Comparison of ENCODE assay signal across 10 mouse cellular contexts in the genomic region with DNA sequence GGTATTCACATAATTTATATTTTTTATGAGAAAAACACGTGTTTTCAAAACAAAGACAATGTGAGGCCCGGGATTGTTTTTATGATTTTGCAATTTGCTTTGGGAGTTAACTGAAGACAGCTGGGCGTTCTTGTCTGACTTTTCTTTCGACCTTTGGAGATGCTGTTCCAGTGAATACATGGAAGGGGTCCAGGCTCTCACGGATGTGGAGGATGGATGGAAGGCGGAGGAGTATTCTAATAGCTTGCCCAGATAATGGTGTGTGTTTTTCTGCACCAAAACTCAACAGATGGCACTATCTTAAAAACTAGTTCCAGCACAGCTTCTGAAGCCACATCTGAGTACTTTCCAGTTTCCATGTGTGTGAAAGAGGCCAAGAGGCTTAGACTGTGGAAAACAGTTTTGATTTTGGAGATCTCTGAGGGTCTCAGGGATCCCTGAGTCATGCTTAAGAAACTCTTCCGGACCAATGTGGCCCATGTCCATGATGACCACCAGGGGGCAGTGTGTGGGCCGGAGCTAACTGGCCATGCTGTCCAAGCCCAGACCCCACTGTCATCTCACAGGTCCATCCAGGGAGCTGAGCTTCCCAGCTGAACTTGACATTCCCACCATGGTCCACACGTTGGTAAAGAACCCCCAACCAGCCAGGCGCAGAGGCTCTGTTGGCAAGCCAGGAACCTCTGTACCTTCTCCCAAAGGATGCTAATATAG. TPM values are rescaled to one million over a fixed set of nuclear protein-coding genes. Genes with fewer than 3 reads are reported as not detected.
A peak's percentile ranks its signal among the peaks of the same experiment; 100 is the strongest.
DNase-seq lines count a peak whose midpoint lies in the region; ATAC-seq and TF ChIP-seq lines count a peak whose summit lies in the region.
"Had no signal": no experiment of that assay in that cellular context is flagged by ENCODE, and none has a peak within 500 bp of the region (broad histone marks: within the 10 kb centered on the region; RNA-seq: fewer than 3 reads in every experiment).

No protein-coding gene starts in this region.

- no peak for TF ChIP-seq EP300 in heart, postnatal 0 days (IDR thresholded peaks at IDR 0.05; ENCODE audit: low read depth)

- in situ Hi-C loops in Patski (cut with MboI; ENCODE audit: low pct_unique_long_range_greater_than_20kb), result loop anchor here (5.0 to 25.0 kb wide), 2 partner anchors 54 to 499 kb away; partner anchors contain the start of gene Timm22

- CTCF ChIA-PET in Patski (lab: Charles Lee), result interaction anchor here (0.6 to 3.0 kb wide), 14 partner anchors 9 to 494 kb away, joined by 3 to 15 read pairs (median 4); partner anchors contain the start of genes Rph3al and Timm22

- no peak overlapping the region for H3K4me2 ChIP-seq in intestine, embryonic 14.5 days (ENCODE audit: low read length)
- H3K4me2 ChIP-seq in intestine, embryonic 15.5 days (replicated peaks), result no peak overlapping the region
- no peak overlapping the region for H3K4me2 ChIP-seq in heart, postnatal 0 days (ENCODE audit: low read depth, low read length)
- H3K4me2 ChIP-seq: embryonic facial prominence, embryonic 12.5 days had no signal

- POLR2A ChIA-PET in Patski (lab: Charles Lee), result interaction anchor here (0.6 kb wide), 2 partner anchors 43 to 50 kb away, joined by 3 to 6 read pairs; no protein-coding TSS in a partner anchor

- DNase-seq in intestine, embryonic 14.5 days (ENCODE audit: low spot score), result peak; percentile 79
- DNase-seq in Patski (ENCODE audit: low read depth, low spot score), result no peak
- DNase-seq in heart, postnatal 0 days (ENCODE audit: low spot score), result peak; percentile 65
- DNase-seq in layer of hippocampus, postnatal 25 days (ENCODE audit: extremely low spot score in 1 of 2, low spot score in 1 of 2), result peak; percentile 42 to 46
- DNase-seq in ovary, postnatal 10 days (ENCODE audit: low spot score), result peak; percentile 36
- DNase-seq in urinary bladder, adult 2 months (ENCODE audit: low spot score), result peak; percentile 42

- H3K9me3 ChIP-seq in intestine, embryonic 14.5 days (ENCODE audit: control insufficient read depth, low read length), result 0 out of 2 replicates have a peak, but pooled peaks cover 6% of the 10 kb centered on the region
- H3K9me3 ChIP-seq in intestine, embryonic 15.5 days, result no peaks in the 10 kb centered on the region
- H3K9me3 ChIP-seq in heart, postnatal 0 days (replicated peaks; ENCODE audit: control insufficient read depth, low read length), result no peaks in the 10 kb centered on the region

- WGBS in intestine, embryonic 14.5 days, result 50% methylated on average over 10 of the region's 10 CpGs
- 49% methylated on average over 10 of the region's 10 CpGs for WGBS in intestine, embryonic 15.5 days
- WGBS in heart, postnatal 0 days, result 43% methylated on average over 10 of the region's 10 CpGs

- H3K4me1 ChIP-seq in intestine, embryonic 14.5 days (replicated peaks; ENCODE audit: control insufficient read depth, insufficient read depth, low read length), result peaks cover 5% of the 10 kb centered on the region; the same call in 1 of the 2 replicates
- peaks cover 8% of the 10 kb centered on the region for H3K4me1 ChIP-seq in intestine, embryonic 15.5 days (replicated peaks)
- H3K4me1 ChIP-seq in cortical plate, adult 2 months (ENCODE audit: control insufficient read depth, insufficient read depth, low read length), result no peaks in the 10 kb centered on the region
- peaks cover 16% of the 10 kb centered on the region for H3K4me1 ChIP-seq in heart, postnatal 0 days (ENCODE audit: control insufficient read depth, insufficient read depth)
- H3K4me1 ChIP-seq: embryonic facial prominence, embryonic 12.5 days had no signal

- no peaks in the 10 kb centered on the region for H3K36me3 ChIP-seq in intestine, embryonic 14.5 days (ENCODE audit: control insufficient read depth, insufficient read depth, low read length)
- no peaks in the 10 kb centered on the region for H3K36me3 ChIP-seq in intestine, embryonic 15.5 days
- no peaks in the 10 kb centered on the region for H3K36me3 ChIP-seq in heart, postnatal 0 days (replicated peaks; ENCODE audit: control insufficient read depth, insufficient read depth, low read length)
- H3K36me3 ChIP-seq: embryonic facial prominence, embryonic 12.5 days had no signal

- no peak overlapping the region for H3K4me3 ChIP-seq in intestine, embryonic 14.5 days (ENCODE audit: low read depth, low read length)
- H3K4me3 ChIP-seq in intestine, embryonic 15.5 days (replicated peaks), result no peak overlapping the region
- no peak overlapping the region for H3K4me3 ChIP-seq in cortical plate, adult 2 months (ENCODE audit: insufficient read depth, low read length)
- H3K4me3 ChIP-seq in heart, postnatal 0 days (ENCODE audit: low read depth, low read length), result no peak overlapping the region
- H3K4me3 ChIP-seq: embryonic facial prominence, embryonic 12.5 days had no signal

- H3K27ac ChIP-seq in intestine, embryonic 14.5 days (ENCODE audit: low read depth), result no peak overlapping the region
- H3K27ac ChIP-seq in intestine, embryonic 15.5 days, result no peak overlapping the region
- no peak overlapping the region for H3K27ac ChIP-seq in cortical plate, adult 2 months (ENCODE audit: insufficient read depth, low read length)
- H3K27ac ChIP-seq in heart, postnatal 0 days (ENCODE audit: low read depth), result no peak overlapping the region
- H3K27ac ChIP-seq: embryonic facial prominence, embryonic 12.5 days; macrophage had no signal

- no peaks in the 10 kb centered on the region for H3K27me3 ChIP-seq in intestine, embryonic 14.5 days (replicated peaks; ENCODE audit: control insufficient read depth, insufficient read depth, low read length)
- H3K27me3 ChIP-seq in intestine, embryonic 15.5 days (replicated peaks), result no peaks in the 10 kb centered on the region
- no peaks in the 10 kb centered on the region for H3K27me3 ChIP-seq in Patski
- no peaks in the 10 kb centered on the region for H3K27me3 ChIP-seq in heart, postnatal 0 days (ENCODE audit: control insufficient read depth, insufficient read depth, low read length)
- H3K27me3 ChIP-seq: embryonic facial prominence, embryonic 12.5 days had no signal

- TF ChIP-seq CTCF in Patski (IDR thresholded peaks at IDR 0.05), result peak; percentile 83
- TF ChIP-seq CTCF in cortical plate, adult 2 months (IDR thresholded peaks at IDR 0.05; ENCODE audit: extremely low read depth, insufficient read depth, low read length), result peak; percentile 60
- TF ChIP-seq CTCF in heart, postnatal 0 days (IDR thresholded peaks at IDR 0.05; ENCODE audit: low read depth), result peak; percentile 83

- H3K9ac ChIP-seq in intestine, embryonic 14.5 days (ENCODE audit: low read length), result no peak overlapping the region
- H3K9ac ChIP-seq in intestine, embryonic 15.5 days, result no peak overlapping the region
- no peak overlapping the region for H3K9ac ChIP-seq in heart, postnatal 0 days (replicated peaks; ENCODE audit: low read depth, low read length)
- H3K9ac ChIP-seq: embryonic facial prominence, embryonic 12.5 days had no signal

- TF ChIP-seq POLR2A in cortical plate, adult 2 months (IDR thresholded peaks at IDR 0.05; ENCODE audit: extremely low read depth, insufficient read depth, low read length), result no peak

- 0 out of 2 replicates have a peak, but pooled peaks have one; percentile 32 for ATAC-seq in intestine, embryonic 14.5 days (replicated peaks; ENCODE audit: low FRiP score, low TSS enrichment, low read depth)
- ATAC-seq in intestine, embryonic 15.5 days, result no peak
- no peak for ATAC-seq in Patski
- ATAC-seq in heart, postnatal 0 days (ENCODE audit: insufficient read depth, low read depth), result peak; percentile 67; the same call in 1 of the 2 replicates

RNA-seq across cellular contexts. Expression of gene Rph3al, which starts 25.1 kb away (rescaled TPM):
- 17.0 and 21.7 TPM in 2 replicates for polyA plus RNA-seq in intestine, embryonic 14.5 days (2014; fragmentation: Nextera tagmentation; extraction: Ambion mirVana)
- polyA plus RNA-seq in intestine, embryonic 15.5 days (2015; fragmentation: Nextera tagmentation; extraction: Ambion mirVana), result 18.2 and 19.7 TPM in 2 replicates
- polyA plus RNA-seq in Patski (2021), result 14.4 TPM
- polyA plus RNA-seq in cortical plate, adult 2 months (2012; rRNA removed), result 1.7 and 2.5 TPM in 2 replicates
- total RNA-seq in heart, postnatal 0 days (2014; rRNA removed; ENCODE audit: low replicate concordance), result 15.6 and 28.7 TPM in 2 replicates
- 15.0 and 15.5 TPM in 2 replicates for polyA plus RNA-seq in heart, postnatal 0 days (2015; fragmentation: Nextera tagmentation; extraction: Ambion mirVana)
- 1 to 10 TPM; 5.9 to 8.7 TPM for total RNA-seq in layer of hippocampus, postnatal 25 days (2021)
- 2.8 TPM in 2 replicates for polyA plus RNA-seq in urinary bladder, adult 2 months (2012; rRNA removed)
- polyA plus RNA-seq: macrophage had no signal

Comparison
In these comparisons a context has a peak if more than half of its experiments do, and no peak if none do; other contexts are left out.
1. ATAC-seq: peak in intestine, embryonic 14.5 days (single experiment) and heart, postnatal 0 days (single experiment); none in intestine, embryonic 15.5 days (single experiment) and Patski (single experiment).
2. Peak in every context shown above with its lines, with median percentiles within 50 percentile points of each other: CTCF ChIP-seq.